Mouse (Mus musculus) myocyte (in vitro differentiated cells): Measurements from ENCODE around the gene Abhd18.

Experiments used
- CEBPB ChIP-seq: IDR thresholded peaks from 2 replicates; pipeline ENCODE4 v1.6.1; 2011; ENCODE audit warnings: mild to moderate bottlenecking, moderate library complexity; ENCODE audit not compliant: poor library complexity, insufficient read depth, severe bottlenecking
- E2F4 ChIP-seq: IDR thresholded peaks from one replicate; pipeline ENCODE4 v1.6.1; 2011; ENCODE audit warnings: mild to moderate bottlenecking, control low read depth, moderate library complexity; ENCODE audit not compliant: insufficient read depth
- MAX ChIP-seq: IDR thresholded peaks from one replicate; pipeline ENCODE4 v1.6.1; 2011; ENCODE audit warnings: low read depth, mild to moderate bottlenecking, control low read depth
- MYOD1 ChIP-seq, 3 experiments: IDR thresholded peaks; one replicate each; pipeline ENCODE4 v1.6.1; 2011; ENCODE audit warnings: control low read depth in 2 of 3, low read depth in 2 of 3, mild to moderate bottlenecking in 2 of 3, moderate library complexity in 1 of 3; ENCODE audit not compliant: insufficient read length in 2 of 3, control insufficient read depth in 1 of 3
- MYOG ChIP-seq, 3 experiments: IDR thresholded peaks; one replicate each; pipeline ENCODE4 v1.6.1; 2011; ENCODE audit warnings: control low read depth in 2 of 3, low read depth in 2 of 3, mild to moderate bottlenecking in 2 of 3; ENCODE audit not compliant: insufficient read length in 2 of 3, control insufficient read depth in 1 of 3, insufficient read depth in 1 of 3
- POLR2A ChIP-seq: IDR thresholded peaks from one replicate; pipeline ENCODE4 v1.6.1; 2011; ENCODE audit warnings: low read depth, mild to moderate bottlenecking, control low read depth, moderate library complexity; ENCODE audit not compliant: insufficient read length
- POLR2AphosphoS2 ChIP-seq: IDR thresholded peaks from one replicate; pipeline ENCODE4 v1.6.1; 2011; ENCODE audit warnings: low read depth, control low read depth; ENCODE audit not compliant: insufficient read length
- REST ChIP-seq: IDR thresholded peaks from one replicate; pipeline ENCODE4 v1.6.1; 2011; ENCODE audit warnings: mild to moderate bottlenecking, control low read depth, moderate library complexity; ENCODE audit not compliant: insufficient read depth, insufficient read length
- SRF ChIP-seq: IDR thresholded peaks from one replicate; pipeline ENCODE4 v1.6.1; 2011; ENCODE audit warnings: low read depth; ENCODE audit not compliant: control insufficient read depth, insufficient read length
- TCF12 ChIP-seq: IDR thresholded peaks from one replicate; pipeline ENCODE4 v1.6.1; 2011; ENCODE audit warnings: mild to moderate bottlenecking, control low read depth; ENCODE audit not compliant: poor library complexity, insufficient read depth, severe bottlenecking
- TCF3 ChIP-seq: IDR thresholded peaks from one replicate; pipeline ENCODE4 v1.6.1; 2011; ENCODE audit warnings: low read depth, control low read depth; ENCODE audit not compliant: insufficient read length
- USF1 ChIP-seq: IDR thresholded peaks from one replicate; pipeline ENCODE4 v1.6.1; 2011; ENCODE audit warnings: low read depth, mild to moderate bottlenecking, control low read depth, moderate library complexity

DNA sequence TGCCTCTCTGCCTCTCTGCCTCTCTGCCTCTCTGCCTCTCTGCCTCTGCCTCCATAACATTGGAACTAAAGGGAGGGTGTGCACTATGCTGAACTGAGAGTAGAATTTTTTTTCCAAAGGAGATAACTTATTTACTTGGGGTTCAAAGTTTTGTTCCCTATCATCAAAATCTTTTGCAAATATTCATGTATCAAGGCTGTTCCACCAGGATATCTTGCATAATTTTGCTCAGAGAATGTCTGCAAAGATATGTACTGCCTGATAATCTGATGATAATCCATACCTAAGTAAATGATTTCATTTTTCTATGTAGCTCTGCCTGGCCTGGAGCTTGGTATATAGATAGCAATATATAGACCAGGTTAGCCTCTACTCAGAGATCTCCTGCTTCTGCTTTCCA, 92.2 kb downstream of the Abhd18 start:
- TF ChIP-seq MAX (no peak), POLR2A (no peak), MYOD1 (IDR thresholded peaks at IDR 0.05; ENCODE audit: control insufficient read depth in 1 of 3, insufficient read length in 2 of 3, low read depth in 2 of 3) (no peak), E2F4 (no peak), MYOG (IDR thresholded peaks at IDR 0.05; ENCODE audit: control insufficient read depth in 1 of 3, insufficient read depth in 1 of 3, insufficient read length in 2 of 3, low read depth in 2 of 3) (no peak), SRF (no peak), CEBPB (no peak), POLR2AphosphoS2 (no peak), TCF12 (no peak), USF1 (no peak), TCF3 (no peak), REST (no peak)
